Mouse (Mus musculus) macrophage (primary cell): ENCODE results near the gene Cblb. TPM values are rescaled to one million over a fixed set of nuclear protein-coding genes. Genes with fewer than 3 reads are reported as not detected.

Experiments
- H3K27ac ChIP-seq: fragments of 350-480 bp; formaldehyde crosslinking; 2 replicates; pipeline ENCODE4 v1.9.0; 2021
- H3K36me3 ChIP-seq: fragments of 350-480 bp; formaldehyde crosslinking; 2 replicates; pipeline ENCODE4 v1.9.0; 2021; ENCODE audit errors: inconsistent target
- H3K4me3 ChIP-seq: fragments of 350-480 bp; formaldehyde crosslinking; 2 replicates; pipeline ENCODE4 v1.9.0; 2021; ENCODE audit errors: inconsistent target
- H3K79me2 ChIP-seq: fragments of 350-480 bp; formaldehyde crosslinking; 2 replicates; pipeline ENCODE4 v1.9.0; 2021; ENCODE audit errors: inconsistent target
- WGBS: methylation state at CpG from one replicate; pipeline ENCODE4 v1.1.7; 2026; ENCODE audit warnings: inconsistent platforms; ENCODE audit not compliant: missing documents; 5-methylcytosine and 5-hydroxymethylcytosine counted together
- polyA plus RNA-seq: library from polyadenylated mRNA; stranded (reverse); fragments of 250-400 nt; gene quantifications from 3 replicates; pipeline ENCODE4 v1.2.4, GENCODE M21; 2018; ENCODE audit warnings: inconsistent platforms

The Cblb gene
- polyA plus RNA-seq, 1 experiment from 2014 or later: 30.7 TPM

DNA sequence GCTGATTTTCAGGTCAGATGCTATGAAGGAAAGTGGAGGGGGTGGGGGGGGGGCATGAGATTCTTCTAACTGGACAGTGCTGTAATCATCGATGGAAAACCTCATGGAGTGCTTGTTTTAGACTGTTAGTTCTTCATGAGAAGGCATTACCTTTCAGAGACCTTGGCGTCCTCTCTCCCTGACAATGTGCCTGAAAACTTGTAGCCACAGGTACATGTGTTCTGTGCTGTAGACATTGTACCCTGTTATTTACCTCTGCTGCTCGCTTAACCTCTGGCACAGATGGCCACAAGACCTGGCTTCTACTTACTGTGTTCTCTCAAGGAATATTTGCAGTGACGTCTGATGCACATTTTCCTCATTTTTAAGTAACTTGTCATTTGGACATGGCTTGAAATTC, 114.5 kb downstream of the Cblb start:
- H3K27ac ChIP-seq: peak overlapping the region; percentile 12; the same call in 1 of the 2 replicates
- H3K4me3 ChIP-seq: no peak overlapping the region
- peaks cover 23% of the 10 kb centered on the region; the same call in 1 of the 2 replicates for H3K36me3 ChIP-seq
- 94% methylated on average over 4 of the region's 4 CpGs for WGBS
- H3K79me2 ChIP-seq: no peaks in the 10 kb centered on the region

DNA sequence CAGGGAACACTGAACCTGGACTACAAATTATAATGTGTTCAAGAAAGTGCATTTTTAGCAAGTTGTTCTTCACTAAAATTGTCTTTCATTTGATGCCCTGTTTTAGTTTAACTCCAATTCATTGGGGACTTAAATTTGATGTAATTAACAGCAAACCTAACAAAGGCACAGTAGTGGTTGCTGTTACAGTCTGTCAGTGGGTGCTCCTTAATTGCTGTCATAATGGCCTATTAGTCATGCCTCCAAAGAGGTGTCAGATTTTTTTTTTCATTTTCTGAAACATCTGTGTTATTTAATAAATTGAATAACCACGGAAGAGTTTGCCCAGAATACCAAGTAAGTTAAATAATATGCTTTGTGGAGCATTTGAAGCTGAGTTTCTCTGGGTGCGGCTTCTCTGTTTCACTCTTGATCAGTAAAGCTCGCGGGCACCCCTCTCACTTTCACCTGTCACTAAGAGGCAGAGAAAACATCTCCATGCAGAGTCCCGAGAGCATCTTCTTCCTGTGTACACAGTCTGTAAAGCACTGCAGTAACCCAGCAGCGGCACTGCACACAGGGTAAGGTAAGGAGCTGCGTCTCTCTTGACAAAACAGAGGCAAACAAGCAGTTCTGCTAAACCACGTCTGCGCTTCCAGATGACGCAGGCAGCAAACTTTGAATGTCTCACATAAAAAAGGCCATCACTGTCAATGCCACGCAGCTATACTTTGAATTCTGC, 116.1 kb downstream of the Cblb start:
- WGBS: 94% methylated on average over 11 of the region's 11 CpGs
- H3K4me3 ChIP-seq: no peak overlapping the region
- H3K27ac ChIP-seq: no peak overlapping the region
- no peaks in the 10 kb centered on the region for H3K79me2 ChIP-seq
- peaks cover 14% of the 10 kb centered on the region; the same call in 1 of the 2 replicates for H3K36me3 ChIP-seq

DNA sequence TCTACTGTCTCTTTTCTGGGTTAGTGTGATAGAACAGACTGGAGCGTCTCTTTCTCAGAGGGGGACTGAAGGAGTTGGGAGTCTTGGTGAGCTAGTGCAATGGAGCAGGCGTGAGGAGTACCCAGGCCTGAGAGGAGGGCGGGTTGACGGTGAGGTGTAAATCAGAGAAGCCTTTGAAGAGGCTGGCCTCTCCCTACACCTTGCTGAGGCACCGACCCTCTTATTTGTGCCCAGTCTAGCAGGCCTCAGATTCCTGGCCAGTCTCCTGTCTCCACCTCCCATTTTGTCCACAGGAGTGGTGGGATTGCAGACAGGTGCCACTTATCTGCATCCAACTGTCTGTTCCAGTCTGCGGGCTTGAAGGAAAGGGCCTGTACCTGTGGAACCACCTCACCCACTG, 117.0 kb downstream of the Cblb start:
- 91% methylated on average over 6 of the region's 6 CpGs for WGBS
- Histone ChIP-seq H3K4me3 (no peak overlapping the region), H3K27ac (no peak overlapping the region)

DNA sequence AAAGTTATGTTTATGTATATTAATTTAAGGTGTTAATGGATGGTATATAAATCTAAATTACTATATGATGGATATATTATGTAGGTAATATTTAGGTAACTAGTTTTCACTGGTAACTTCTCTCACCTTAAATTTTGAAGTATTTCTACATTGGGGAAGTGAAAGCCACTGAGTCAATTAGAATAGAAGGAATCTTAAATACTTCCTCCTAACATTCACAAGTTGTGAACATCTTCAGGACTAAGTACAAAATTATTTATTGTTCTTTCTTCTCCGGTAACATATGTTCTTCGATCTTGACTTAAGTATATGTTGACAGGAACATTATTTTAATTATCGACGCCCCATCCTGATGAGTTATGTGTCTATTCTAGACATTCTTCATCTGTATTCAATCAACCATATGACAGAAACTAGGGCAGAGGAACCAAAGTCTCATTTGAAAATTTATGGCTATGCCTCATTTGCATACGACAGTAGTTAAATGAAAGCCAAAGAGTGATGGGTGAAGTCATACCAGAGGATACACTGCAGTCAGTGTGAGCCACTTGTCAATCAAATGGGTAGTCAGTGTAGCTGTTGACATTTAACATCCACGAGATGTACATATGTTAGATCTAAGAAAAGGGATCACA, 118.2 kb downstream of the Cblb start:
- Histone ChIP-seq H3K36me3 (peaks cover 17% of the 10 kb centered on the region; the same call in 1 of the 2 replicates), H3K27ac (no peak overlapping the region), H3K4me3 (no peak overlapping the region), H3K79me2 (no peaks in the 10 kb centered on the region)
- WGBS: 74% methylated on average over 6 of the region's 6 CpGs

More for the DNA sequence above, 117.0 kb downstream of the Cblb start:
- Histone ChIP-seq H3K79me2 (no peaks in the 10 kb centered on the region), H3K36me3 (peaks cover 13% of the 10 kb centered on the region; the same call in 1 of the 2 replicates)

DNA sequence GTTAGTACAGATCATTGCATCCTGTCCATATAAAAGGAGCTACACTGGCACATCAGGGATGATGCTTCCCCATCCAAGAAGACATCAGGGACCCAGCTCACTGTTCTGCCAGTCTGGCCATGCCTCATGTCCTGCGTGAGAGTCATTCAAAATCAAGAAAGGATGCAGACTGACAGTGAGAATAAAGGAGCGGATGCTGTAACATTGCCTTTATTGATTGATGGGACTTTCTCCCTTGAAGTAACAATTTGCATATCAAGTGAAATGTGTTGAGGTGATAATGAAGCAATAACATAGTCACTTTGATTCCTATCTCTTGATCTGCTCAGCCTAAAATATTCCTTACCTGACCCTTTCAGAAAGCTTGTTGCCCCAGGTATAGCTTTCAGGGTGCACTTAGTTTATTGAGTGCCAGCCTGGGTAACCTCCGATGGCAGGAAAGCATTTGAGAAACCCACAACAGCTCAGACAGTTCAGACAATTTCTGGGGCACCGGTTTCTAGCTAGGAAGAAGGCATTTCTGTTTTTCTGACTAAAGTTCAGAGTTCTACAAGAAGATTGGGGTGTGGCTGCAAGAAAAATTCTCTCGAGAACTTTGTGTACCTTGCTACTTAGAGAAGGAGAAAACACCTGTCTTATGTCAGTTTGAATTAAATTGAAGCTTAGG, 124.1 kb downstream of the Cblb start:
- 97% methylated on average over 5 of the region's 5 CpGs for WGBS
- no peaks in the 10 kb centered on the region for H3K79me2 ChIP-seq
- peaks cover 31% of the 10 kb centered on the region; the same call in 1 of the 2 replicates for H3K36me3 ChIP-seq
- no peak overlapping the region for H3K4me3 ChIP-seq
- no peak overlapping the region for H3K27ac ChIP-seq

DNA sequence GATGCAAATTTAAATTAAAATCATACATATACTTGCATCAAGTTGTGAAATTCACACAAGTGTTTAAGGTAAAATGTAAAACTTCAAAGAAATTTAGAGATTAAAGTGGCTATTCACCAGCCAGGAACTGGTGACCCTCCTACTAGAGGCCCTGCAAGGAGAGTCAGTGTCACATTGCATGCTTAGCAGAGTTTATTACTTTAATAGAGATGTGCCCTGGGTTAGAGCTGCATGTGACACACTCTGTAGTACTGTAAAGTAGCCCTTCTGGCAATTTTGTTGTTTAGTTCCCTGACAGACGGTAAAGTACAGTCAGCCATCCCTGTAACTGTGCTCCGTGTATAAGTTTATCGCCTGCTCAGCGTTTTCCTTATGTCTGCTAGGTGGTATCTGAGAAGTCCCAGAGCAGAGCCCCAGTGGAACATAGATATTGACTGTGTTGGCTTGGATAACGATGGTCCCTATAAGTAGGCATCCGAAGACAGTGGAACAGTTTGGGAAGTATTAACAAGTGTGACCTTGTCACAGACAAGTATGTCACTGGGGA, 129.0 kb downstream of the Cblb start:
- H3K36me3 ChIP-seq: peaks cover 26% of the 10 kb centered on the region
- WGBS: 98% methylated on average over 6 of the region's 6 CpGs
- no peak overlapping the region for H3K4me3 ChIP-seq
- no peak overlapping the region for H3K27ac ChIP-seq
- no peaks in the 10 kb centered on the region for H3K79me2 ChIP-seq

DNA sequence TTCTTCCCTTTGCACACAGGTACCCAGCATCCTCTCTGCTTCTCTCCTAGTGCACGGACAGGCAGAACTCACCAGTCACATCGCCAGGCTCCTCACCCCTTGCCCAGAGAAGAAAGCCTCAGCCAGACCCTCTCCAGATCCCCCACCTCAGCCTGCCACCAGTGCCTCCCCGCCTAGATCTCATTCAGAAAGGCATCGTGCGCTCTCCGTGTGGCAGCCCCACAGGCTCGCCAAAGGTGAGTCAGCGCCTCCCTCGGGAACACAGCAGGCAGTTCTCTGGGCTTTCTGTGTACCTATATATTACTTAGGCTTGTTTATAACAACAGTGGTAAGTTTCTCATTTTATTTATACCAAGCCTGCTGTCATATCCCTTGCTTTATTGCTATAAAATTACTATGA, 133.2 kb downstream of the Cblb start:
- H3K36me3 ChIP-seq: peaks cover 41% of the 10 kb centered on the region

DNA sequence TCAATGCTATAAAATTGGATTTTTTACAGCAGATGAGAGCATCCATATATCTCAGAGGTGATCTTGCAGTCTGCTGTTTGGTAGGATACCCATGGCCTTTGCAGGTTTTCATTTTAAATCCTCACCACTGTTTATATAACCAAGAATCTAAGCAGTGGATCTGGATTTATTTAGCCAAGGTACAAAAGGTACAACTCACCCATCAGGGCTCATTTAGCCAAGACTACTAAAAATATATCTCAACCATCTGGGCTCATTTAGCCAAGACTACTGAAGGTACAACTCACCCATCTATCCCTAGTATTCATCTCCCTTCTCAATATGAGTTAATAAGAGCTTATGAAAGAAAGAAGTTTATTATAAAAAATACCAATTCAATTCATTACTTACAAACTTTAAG, 142.2 kb downstream of the Cblb start:
- Histone ChIP-seq H3K27ac (no peak overlapping the region), H3K79me2 (no peaks in the 10 kb centered on the region), H3K36me3 (peaks cover 29% of the 10 kb centered on the region), H3K4me3 (no peak overlapping the region)

More for the DNA sequence above, 133.2 kb downstream of the Cblb start:
- Histone ChIP-seq H3K4me3 (no peak overlapping the region), H3K27ac (no peak overlapping the region), H3K79me2 (no peaks in the 10 kb centered on the region)
- 94% methylated on average over 5 of the region's 9 CpGs for WGBS

DNA sequence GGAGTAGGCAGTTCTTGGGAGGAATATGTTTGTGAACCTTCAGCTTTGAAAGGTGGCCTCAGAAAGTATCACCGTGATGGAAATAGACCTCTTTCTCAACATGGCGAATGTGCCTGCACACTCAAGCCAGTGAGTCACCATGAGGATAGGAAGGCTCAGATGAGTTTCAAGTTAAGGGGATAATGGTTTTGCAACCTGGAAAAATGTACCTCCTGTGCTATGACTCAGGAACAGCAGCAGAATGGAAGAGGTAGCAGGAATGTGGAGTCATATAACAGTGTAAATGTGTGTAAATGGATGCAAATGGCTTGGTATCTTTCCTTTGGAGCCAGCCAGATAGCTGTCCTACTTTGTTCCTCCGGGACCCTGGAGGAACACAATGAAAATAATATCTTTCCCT, 148.8 kb downstream of the Cblb start:
- Histone ChIP-seq H3K36me3 (peaks cover 11% of the 10 kb centered on the region), H3K79me2 (no peaks in the 10 kb centered on the region), H3K4me3 (no peak overlapping the region), H3K27ac (no peak overlapping the region)
- 83% methylated on average over 3 of the region's 3 CpGs for WGBS

DNA sequence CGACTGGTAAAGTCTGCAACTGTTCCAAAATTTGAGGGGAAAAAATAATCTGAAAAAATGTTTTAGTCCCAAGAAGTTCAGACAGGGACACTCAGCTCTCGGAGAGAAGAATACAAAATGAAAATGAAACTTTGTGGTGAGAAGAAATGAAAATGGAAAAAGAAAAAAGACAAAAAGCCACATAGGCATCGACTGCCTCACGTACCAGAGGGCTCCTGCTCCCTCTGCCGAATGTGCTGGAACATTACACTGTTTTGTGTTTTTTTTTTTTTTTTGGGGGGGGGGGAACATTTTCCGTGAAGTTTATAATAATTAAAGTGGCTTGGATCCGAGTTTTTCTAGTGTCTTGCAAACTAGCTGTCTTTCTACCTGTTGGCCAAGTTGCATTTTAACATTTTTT, 151.0 kb downstream of the Cblb start:
- Histone ChIP-seq H3K79me2 (no peaks in the 10 kb centered on the region), H3K4me3 (no peak overlapping the region), H3K27ac (no peak overlapping the region), H3K36me3 (0 out of 2 replicates have a peak, but pooled peaks cover 9% of the 10 kb centered on the region)
- WGBS: 9% methylated on average over 6 of the region's 7 CpGs

DNA sequence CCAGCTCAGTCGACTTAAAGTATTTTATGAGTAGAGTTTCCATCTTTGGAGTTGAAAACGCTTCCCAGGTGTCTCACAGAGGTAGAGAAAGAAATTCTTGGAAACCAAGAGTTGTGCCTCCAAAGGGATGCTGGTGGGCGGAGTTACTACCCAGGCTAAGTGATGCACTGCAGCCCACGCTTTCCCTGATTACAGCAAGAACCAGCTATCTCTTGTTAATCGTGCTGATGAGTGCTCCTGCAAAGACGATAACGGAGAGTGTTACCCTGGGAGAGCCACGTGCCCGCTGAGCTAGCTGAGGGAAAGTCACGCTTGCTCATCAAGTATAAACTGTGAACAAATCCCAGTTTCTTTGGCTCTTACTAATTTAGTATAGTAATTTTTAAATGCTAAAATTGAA, 153.3 kb downstream of the Cblb start:
- Histone ChIP-seq H3K79me2 (no peaks in the 10 kb centered on the region), H3K27ac (no peak overlapping the region)
- 92% methylated on average over 10 of the region's 10 CpGs for WGBS

DNA sequence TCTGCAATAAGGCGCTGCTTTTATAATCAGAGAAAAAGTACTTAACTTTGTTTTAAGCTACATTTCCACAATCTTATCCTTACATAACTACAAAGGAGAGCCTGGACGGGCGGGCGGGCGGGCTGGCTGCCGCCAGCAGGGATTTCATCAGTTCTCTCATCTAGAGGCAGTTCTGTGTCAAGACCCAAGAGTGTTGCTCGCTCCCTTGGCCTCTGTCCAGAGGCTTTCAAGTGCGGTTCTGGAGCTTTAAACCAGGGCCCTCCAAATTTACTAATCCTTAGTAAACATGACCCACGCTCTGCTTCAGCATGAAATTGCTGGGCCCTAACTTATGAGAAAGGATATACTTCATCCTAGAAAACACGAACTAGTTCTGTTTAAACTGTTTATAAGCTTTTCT, 155.7 kb downstream of the Cblb start:
- H3K36me3 ChIP-seq: peaks cover 39% of the 10 kb centered on the region
- H3K79me2 ChIP-seq: no peaks in the 10 kb centered on the region
- 94% methylated on average over 9 of the region's 10 CpGs for WGBS
- H3K27ac ChIP-seq: no peak overlapping the region
- no peak overlapping the region for H3K4me3 ChIP-seq

More for the DNA sequence above, 153.3 kb downstream of the Cblb start:
- Histone ChIP-seq H3K36me3 (peaks cover 17% of the 10 kb centered on the region; the same call in 1 of the 2 replicates), H3K4me3 (no peak overlapping the region)

DNA sequence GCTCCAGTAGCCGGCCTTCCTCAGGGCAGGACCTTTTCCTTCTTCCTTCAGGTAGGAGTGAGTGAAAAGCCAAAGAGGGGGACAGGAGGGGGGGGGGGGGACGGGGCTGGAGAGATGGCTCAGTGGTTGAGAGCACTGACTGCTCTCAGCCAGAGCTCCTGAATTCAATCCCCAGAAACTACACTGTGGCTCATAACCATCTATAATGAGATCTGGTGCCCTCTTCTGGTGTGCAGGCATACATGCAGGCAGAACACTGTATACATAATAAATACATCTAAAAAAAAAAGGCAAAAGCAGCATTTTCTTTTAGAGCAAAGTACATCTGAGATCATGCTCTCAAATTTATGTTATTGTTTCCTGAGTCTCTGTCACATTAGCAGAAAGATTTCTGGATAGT, 158.1 kb downstream of the Cblb start:
- no peak overlapping the region for H3K4me3 ChIP-seq
- WGBS: no CpG with 5 or more reads among the region's 2 CpGs
- H3K36me3 ChIP-seq: peaks cover 51% of the 10 kb centered on the region
- no peak overlapping the region for H3K27ac ChIP-seq
- H3K79me2 ChIP-seq: no peaks in the 10 kb centered on the region

DNA sequence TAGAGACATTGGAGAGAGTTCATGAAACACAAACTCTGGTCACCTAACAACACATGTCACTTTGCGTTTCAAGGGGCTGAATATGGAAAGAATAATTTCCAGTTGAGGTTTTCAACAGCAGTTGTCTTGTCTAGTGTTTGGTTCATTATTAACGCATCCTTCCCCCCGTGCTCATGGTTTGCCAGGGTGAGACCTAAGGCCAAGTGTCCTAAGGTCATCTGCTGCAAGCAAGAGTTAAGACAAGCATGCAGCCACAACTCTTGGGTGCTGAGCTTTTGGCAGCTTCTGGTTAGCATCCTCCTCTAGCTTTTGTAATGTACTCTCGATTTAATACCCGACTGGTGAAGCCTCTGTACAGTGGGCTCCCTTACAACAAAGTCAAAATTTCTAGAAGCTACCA, 159.7 kb downstream of the Cblb start:
- H3K4me3 ChIP-seq: no peak overlapping the region
- no peaks in the 10 kb centered on the region for H3K79me2 ChIP-seq
- no peak overlapping the region for H3K27ac ChIP-seq
- 95% methylated on average over 5 of the region's 5 CpGs for WGBS
- peaks cover 59% of the 10 kb centered on the region for H3K36me3 ChIP-seq

DNA sequence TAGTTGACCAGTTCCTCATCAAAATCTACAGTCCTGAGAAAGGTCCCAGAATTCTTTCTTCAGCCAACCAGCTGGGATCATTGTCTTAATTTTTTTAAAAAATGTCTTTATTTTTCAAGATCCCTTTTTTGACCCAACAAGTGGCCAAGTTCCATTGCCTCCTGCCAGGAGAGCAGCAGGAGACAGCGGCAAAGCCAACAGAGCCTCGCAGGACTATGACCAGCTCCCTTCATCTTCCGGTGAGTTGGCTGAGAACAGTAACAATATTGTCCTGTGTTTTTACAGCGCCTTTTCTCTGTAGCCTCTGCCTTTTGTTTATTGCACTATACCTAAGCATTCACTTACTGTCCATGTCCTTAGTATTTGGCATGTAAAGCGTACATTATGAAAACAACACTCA, 163.0 kb downstream of the Cblb start:
- H3K4me3 ChIP-seq: no peak overlapping the region
- WGBS: 98% methylated on average over 5 of the region's 5 CpGs
- H3K27ac ChIP-seq: no peak overlapping the region
- peaks cover 68% of the 10 kb centered on the region for H3K36me3 ChIP-seq
- peaks cover 10% of the 10 kb centered on the region; the same call in 1 of the 2 replicates for H3K79me2 ChIP-seq
